Mouse (Mus musculus) C2C12 (cell line): ENCODE data around the gene Mapkap1. TPM values are rescaled to one million over a fixed set of nuclear protein-coding genes. Genes with fewer than 3 reads are reported as not detected.

ENCODE experiments used
- H3K27me3 ChIP-seq: one replicate; pipeline ENCODE4 v1.6.1; 2011; ENCODE audit not compliant: control insufficient read depth, insufficient read depth, insufficient read length
- H3K36me3 ChIP-seq: one replicate; pipeline ENCODE4 v1.6.1; 2011; ENCODE audit not compliant: control insufficient read depth, insufficient read depth
- H3K4me3 ChIP-seq: one replicate; pipeline ENCODE4 v1.5.1; 2011; ENCODE audit warnings: mild to moderate bottlenecking, control low read depth; ENCODE audit not compliant: poor library complexity, insufficient read depth, severe bottlenecking
- H3K79me2 ChIP-seq: one replicate; pipeline ENCODE4 v1.6.1; 2011; ENCODE audit not compliant: control insufficient read depth, insufficient read depth
- H3K79me3 ChIP-seq: one replicate; pipeline ENCODE4 v1.6.1; 2011; ENCODE audit warnings: low read depth, control low read depth
- H3ac ChIP-seq: one replicate; pipeline ENCODE3; 2011; ENCODE audit warnings: low read depth; ENCODE audit not compliant: control insufficient read depth, insufficient read length
- CEBPB ChIP-seq: IDR thresholded peaks from one replicate; pipeline ENCODE4 v1.6.1; 2011; ENCODE audit warnings: low read depth, mild to moderate bottlenecking, control low read depth, moderate library complexity
- CTCF ChIP-seq: IDR thresholded peaks from one replicate; pipeline ENCODE4 v1.5.1; 2011; ENCODE audit not compliant: control insufficient read depth, insufficient read depth, insufficient read length
- FOSL1 ChIP-seq: IDR thresholded peaks from one replicate; pipeline ENCODE4 v1.8.0; 2011; ENCODE audit warnings: mild to moderate bottlenecking, low read length; ENCODE audit not compliant: poor library complexity, insufficient read depth, severe bottlenecking
- MAX ChIP-seq: IDR thresholded peaks from one replicate; pipeline ENCODE4 v1.6.1; 2011; ENCODE audit warnings: mild to moderate bottlenecking, control low read depth
- MYOD1 ChIP-seq: IDR thresholded peaks from one replicate; pipeline ENCODE4 v1.6.1; 2011; ENCODE audit warnings: low read depth; ENCODE audit not compliant: control insufficient read depth, insufficient read length
- MYOG ChIP-seq: IDR thresholded peaks from one replicate; pipeline ENCODE4 v1.6.1; 2011; ENCODE audit not compliant: control insufficient read depth, insufficient read length; ENCODE audit errors: extremely low read depth
- USF1 ChIP-seq: IDR thresholded peaks from one replicate; pipeline ENCODE4 v1.6.1; 2011; ENCODE audit warnings: low read depth, mild to moderate bottlenecking, control low read depth, moderate library complexity
- polyA plus RNA-seq: library from polyadenylated mRNA; unstranded; fragments of >200 nt; fragmentation: generic; extraction: Trizol; gene quantifications from one replicate; pipeline ENCODE4 v1.2.1, GENCODE M21; 2012; ENCODE audit warnings: missing spikeins

Gene Mapkap1
- polyA plus RNA-seq, 1 experiment = 33.2 TPM

DNA sequence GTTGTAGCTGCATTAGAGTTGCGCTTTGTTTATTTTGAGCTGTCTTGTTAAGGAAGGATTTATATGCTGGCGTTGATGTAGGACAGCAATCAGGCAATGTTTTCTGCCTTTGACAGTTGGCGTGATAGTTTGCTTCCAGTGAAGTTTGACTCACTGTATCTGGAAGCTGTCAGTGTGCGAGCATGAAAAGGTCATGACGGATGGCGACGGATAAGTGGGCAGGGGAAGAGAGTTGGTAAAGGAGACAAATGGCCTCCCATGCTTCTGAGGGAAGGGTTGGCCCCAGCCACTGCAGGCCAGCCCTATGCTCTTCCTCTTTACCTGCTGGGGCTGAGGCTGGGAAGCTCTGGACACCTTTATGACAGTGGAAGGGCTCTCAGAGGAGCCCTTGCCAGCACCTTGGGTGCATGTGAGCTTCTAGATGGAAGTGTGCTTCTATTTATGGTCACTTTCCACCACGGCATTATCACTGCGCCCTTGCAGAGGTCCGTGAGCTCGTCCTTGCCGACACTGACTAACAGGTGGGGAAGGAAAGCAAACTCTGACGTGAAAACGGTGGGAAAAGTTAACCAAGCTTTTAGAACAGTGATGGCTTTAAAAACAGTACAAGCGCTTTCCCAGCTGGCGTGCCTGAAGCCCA lies 185.3 kb downstream of the Mapkap1 start:
- H3K4me3 ChIP-seq = no peak overlapping the region
- H3K79me3 ChIP-seq = no peaks in the 10 kb centered on the region
- H3K27me3 ChIP-seq = no peaks in the 10 kb centered on the region
- no peaks in the 10 kb centered on the region for H3K79me2 ChIP-seq
- H3K36me3 ChIP-seq = peaks cover 5% of the 10 kb centered on the region
- TF ChIP-seq FOSL1 = no peak
- no peak for TF ChIP-seq CEBPB
- no peak for TF ChIP-seq CTCF
- H3ac ChIP-seq = no peak overlapping the region

DNA sequence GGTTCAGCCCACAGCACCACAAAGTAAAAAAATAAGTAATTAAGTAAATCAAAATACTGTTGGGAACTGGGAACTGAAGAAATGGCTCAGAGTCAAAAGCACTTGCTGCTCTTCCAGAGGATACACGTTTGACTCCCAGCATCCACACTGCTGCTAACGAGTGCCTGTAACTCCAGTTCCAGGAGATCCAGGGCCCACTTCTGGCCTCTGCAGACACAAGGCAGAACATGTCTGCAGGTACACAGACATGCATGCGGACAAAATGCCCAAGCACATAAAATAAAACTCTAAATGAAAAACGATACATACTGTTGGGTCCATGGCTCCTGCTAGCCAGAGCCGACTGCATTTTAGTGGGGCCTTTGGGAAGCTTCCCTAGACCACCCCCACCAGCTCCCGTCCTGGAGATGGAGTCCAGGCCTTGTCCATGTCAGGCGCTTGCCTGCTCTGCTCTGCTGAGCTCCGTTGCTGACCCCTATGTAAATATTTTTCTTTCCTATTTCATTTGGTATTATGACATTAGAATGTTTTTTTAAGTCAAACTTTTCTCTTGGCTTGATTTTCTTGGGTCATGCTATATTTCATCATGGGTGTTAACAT lies 185.9 kb downstream of the Mapkap1 start:
- TF ChIP-seq CEBPB = no peak
- no peak for TF ChIP-seq MYOG
- no peak for TF ChIP-seq USF1
- TF ChIP-seq CTCF = no peak
- TF ChIP-seq FOSL1 = no peak
- TF ChIP-seq MAX = no peak
- no peak for TF ChIP-seq MYOD1
- H3K79me2 ChIP-seq = no peaks in the 10 kb centered on the region
- H3K27me3 ChIP-seq = no peaks in the 10 kb centered on the region
- H3K4me3 ChIP-seq = no peak overlapping the region
- H3K36me3 ChIP-seq = peaks cover 4% of the 10 kb centered on the region
- no peaks in the 10 kb centered on the region for H3K79me3 ChIP-seq
- no peak overlapping the region for H3ac ChIP-seq

DNA sequence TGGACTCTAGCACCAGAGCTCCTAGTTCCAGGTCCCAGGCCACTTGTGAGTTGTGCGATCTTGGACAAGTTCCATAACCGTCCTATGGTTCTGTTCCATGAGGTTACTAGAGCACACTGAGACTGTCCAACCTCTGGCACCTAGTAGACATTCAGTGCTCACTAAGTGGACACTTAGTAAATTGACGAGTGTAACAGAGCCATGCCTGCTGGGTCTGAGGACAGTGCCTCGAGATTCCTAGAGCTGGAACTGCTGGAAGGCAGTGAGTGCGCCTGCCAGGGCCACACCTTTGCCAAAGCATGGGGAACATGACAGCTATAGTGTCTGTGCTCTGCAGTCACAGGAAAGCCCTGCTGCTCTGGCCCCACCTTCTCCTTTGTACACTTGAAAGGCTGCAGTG lies 187.4 kb downstream of the Mapkap1 start:
- H3K79me3 ChIP-seq = no peaks in the 10 kb centered on the region

DNA sequence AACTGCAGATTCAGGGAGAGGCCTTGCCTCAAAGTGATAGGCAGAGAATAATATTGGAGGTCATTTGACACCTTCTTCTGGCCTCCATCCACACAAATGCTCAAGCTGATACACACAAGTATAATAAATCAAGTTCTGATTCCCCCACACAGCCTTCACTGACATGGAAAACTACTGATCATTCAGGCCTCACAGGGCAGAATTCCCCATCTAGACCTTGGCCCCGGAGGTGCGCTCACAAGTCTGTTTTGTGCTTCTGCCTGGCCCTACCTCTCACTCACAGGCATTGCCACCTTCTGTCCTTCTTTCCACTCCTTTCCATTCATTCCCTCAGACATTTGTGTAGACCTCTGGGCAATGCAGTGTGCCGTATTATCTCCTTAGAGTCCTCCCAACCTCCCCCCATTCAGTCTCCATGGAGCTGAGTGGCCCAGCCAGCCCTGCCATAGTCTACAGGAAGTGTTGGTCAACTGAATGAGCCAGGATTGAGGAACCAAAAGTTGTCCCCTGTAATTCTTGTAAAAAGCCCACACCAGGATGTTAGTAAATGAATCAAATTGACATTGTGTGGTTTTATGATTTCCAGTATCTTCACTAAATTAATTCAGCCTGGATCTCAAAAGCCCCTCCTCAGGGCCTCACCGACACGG lies 193.2 kb downstream of the Mapkap1 start:
- no peaks in the 10 kb centered on the region for H3K27me3 ChIP-seq
- TF ChIP-seq MYOG (no peak), CTCF (no peak), MAX (no peak), CEBPB (no peak), FOSL1 (no peak), USF1 (no peak), MYOD1 (no peak)
- H3K79me3 ChIP-seq = no peaks in the 10 kb centered on the region
- no peak overlapping the region for H3K4me3 ChIP-seq
- no peak overlapping the region for H3ac ChIP-seq
- H3K79me2 ChIP-seq = no peaks in the 10 kb centered on the region
- peaks cover 2% of the 10 kb centered on the region for H3K36me3 ChIP-seq

More for the DNA sequence above, 187.4 kb downstream of the Mapkap1 start:
- Histone ChIP-seq H3K27me3 (no peaks in the 10 kb centered on the region), H3K79me2 (no peaks in the 10 kb centered on the region), H3K4me3 (no peak overlapping the region), H3K36me3 (peaks cover 2% of the 10 kb centered on the region), H3ac (no peak overlapping the region)
- no peak for TF ChIP-seq FOSL1
- no peak for TF ChIP-seq MYOD1
- TF ChIP-seq MYOG = no peak
- TF ChIP-seq CTCF = no peak
- no peak for TF ChIP-seq MAX
- TF ChIP-seq USF1 = no peak
- TF ChIP-seq CEBPB = no peak

DNA sequence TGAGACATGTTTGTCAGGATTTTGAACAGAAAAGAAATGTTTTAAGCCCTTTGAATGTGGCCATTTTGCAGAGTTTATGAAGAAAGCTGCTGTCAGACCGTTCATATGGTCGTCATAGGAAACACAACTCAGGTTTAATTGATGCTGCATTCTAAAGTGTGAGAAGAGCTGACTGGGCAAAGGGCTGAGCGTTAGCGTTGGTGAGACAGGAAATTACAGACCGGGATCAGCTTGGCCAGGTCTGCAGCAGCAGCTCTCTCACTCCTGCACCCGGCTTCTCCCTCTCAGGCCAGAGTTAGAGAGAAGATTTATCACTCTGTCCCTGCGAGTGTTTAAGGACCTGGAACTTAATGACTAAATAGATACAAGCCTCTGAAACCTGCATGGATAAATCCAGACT lies 194.2 kb downstream of the Mapkap1 start:
- peaks cover 8% of the 10 kb centered on the region for H3K36me3 ChIP-seq

DNA sequence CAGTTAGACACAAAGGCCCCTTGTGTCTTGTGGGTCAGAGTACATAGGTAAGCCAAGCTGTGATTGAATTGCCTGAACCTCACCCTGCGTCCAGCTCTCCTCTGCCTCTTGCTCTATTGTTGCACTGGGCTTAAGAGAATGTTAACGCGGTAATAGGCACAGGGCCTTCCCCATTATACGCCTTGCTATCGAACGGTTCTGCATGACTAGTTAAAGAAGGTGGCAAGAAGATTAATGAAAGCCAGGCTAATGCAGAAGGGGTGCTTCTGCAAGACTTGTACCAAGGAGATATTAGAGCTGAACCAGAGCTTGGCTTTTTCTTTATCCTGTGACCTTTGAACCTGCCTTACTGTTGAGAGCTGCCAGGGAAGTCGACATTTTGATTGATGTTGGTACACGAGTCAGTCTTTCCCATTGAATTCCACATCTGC lies 195.6 kb downstream of the Mapkap1 start:
- Histone ChIP-seq H3K27me3 (no peaks in the 10 kb centered on the region), H3K79me2 (no peaks in the 10 kb centered on the region), H3ac (no peak overlapping the region), H3K36me3 (peaks cover 14% of the 10 kb centered on the region), H3K4me3 (no peak overlapping the region), H3K79me3 (no peaks in the 10 kb centered on the region)
- TF ChIP-seq FOSL1 (no peak), USF1 (no peak), MYOD1 (no peak), MYOG (no peak), CEBPB (no peak), CTCF (no peak)

More for the DNA sequence above, 194.2 kb downstream of the Mapkap1 start:
- Histone ChIP-seq H3K27me3 (no peaks in the 10 kb centered on the region), H3K79me3 (no peaks in the 10 kb centered on the region), H3K79me2 (no peaks in the 10 kb centered on the region), H3K4me3 (no peak overlapping the region), H3ac (no peak overlapping the region)
- TF ChIP-seq USF1 = no peak
- no peak for TF ChIP-seq MYOD1
- no peak for TF ChIP-seq MAX
- no peak for TF ChIP-seq CTCF
